Mouse (Mus musculus) B cell, adult 2 months (primary cell): ENCODE data around the gene Acsf2.

Experiments
- DNase-seq, 2 experiments: peaks; one replicate each; pipeline ENCODE4 v3.0.0; 2022

The Acsf2 gene

GRCm38 (mm10) chr11:94598437-94599120 is 3.1 kb downstream of the Acsf2 start:
- DNase-seq = no peak

GRCm38 (mm10) chr11:94597319-94597718 is 4.4 kb downstream of the Acsf2 start:
- no peak for DNase-seq

GRCm38 (mm10) chr11:94596311-94596852 is 5.3 kb downstream of the Acsf2 start:
- peak; percentile 89 to 90 for DNase-seq

- no peak for DNase-seq
Measured at GRCm38 (mm10) chr11:94587511-94587910, 14.2 kb downstream of the Acsf2 start.

- no peak for DNase-seq
Measured at GRCm38 (mm10) chr11:94585091-94585490, 16.6 kb downstream of the Acsf2 start.

GRCm38 (mm10) chr11:94580111-94580740 is 21.4 kb downstream of the Acsf2 start:
- DNase-seq = no peak

GRCm38 (mm10) chr11:94576361-94576760 is 25.3 kb downstream of the Acsf2 start:
- DNase-seq = no peak

GRCm38 (mm10) chr11:94575036-94575435 is 26.6 kb downstream of the Acsf2 start:
- no peak for DNase-seq

- no peak for DNase-seq
Measured at GRCm38 (mm10) chr11:94574560-94574959, 27.1 kb downstream of the Acsf2 start.

- no peak for DNase-seq
Measured at GRCm38 (mm10) chr11:94571850-94572249, 29.8 kb downstream of the Acsf2 start.

- no peak for DNase-seq
Measured at GRCm38 (mm10) chr11:94570612-94571011, 31.1 kb downstream of the Acsf2 start.

GRCm38 (mm10) chr11:94567326-94567725 is 34.3 kb downstream of the Acsf2 start:
- DNase-seq = no peak

- no peak for DNase-seq
Measured at GRCm38 (mm10) chr11:94566534-94566933, 35.1 kb downstream of the Acsf2 start.

- no peak for DNase-seq
Measured at GRCm38 (mm10) chr11:94565151-94565479, 36.6 kb downstream of the Acsf2 start.

- peak; percentile 51 to 55 for DNase-seq
Measured at GRCm38 (mm10) chr11:94564437-94565150, 37.1 kb downstream of the Acsf2 start, which contains the start of gene Chad. TSS of gene Chad (plus strand) at chr11:94565047.

- DNase-seq = no peak
Measured at GRCm38 (mm10) chr11:94563821-94564220, 37.9 kb downstream of the Acsf2 start.

- DNase-seq = no peak
Measured at GRCm38 (mm10) chr11:94563383-94563782, 38.3 kb downstream of the Acsf2 start.

GRCm38 (mm10) chr11:94558226-94558625 is 43.4 kb downstream of the Acsf2 start:
- DNase-seq = no peak

- DNase-seq = no peak
Measured at GRCm38 (mm10) chr11:94550442-94550744, 51.3 kb downstream of the Acsf2 start.

- no peak for DNase-seq
Measured at GRCm38 (mm10) chr11:94549691-94550441, 51.8 kb downstream of the Acsf2 start.

- DNase-seq = peak; percentile 96 to 98
Measured at GRCm38 (mm10) chr11:94548888-94549690, 52.6 kb downstream of the Acsf2 start, which contains the start of gene Rsad1. TSS of gene Rsad1 (minus strand) at chr11:94549255.
